Mouse (Mus musculus): Measurements from ENCODE around the gene Klhl26. TPM values are rescaled to one million over a fixed set of nuclear protein-coding genes. Genes with fewer than 3 reads are reported as not detected.

Gene Klhl26
- polyA plus RNA-seq, 1 experiment from 2014 or later, result 9.3 TPM

GRCm38 (mm10) chr8:70507027-70507393, 30.2 kb upstream of the Klhl26 start:
- ATAC-seq, result no peak
- TF ChIP-seq CTCF (IDR thresholded peaks at IDR 0.05; ENCODE audit: low read depth), result no peak
- no peak overlapping the region for H3K4me2 ChIP-seq (replicated peaks; ENCODE audit: low read depth)
- H3K27me3 ChIP-seq (replicated peaks; ENCODE audit: control insufficient read depth, insufficient read depth, low read length), result 0 out of 2 replicates have a peak, but pooled peaks cover 2% of the 10 kb centered on the region
- H3K9me3 ChIP-seq (ENCODE audit: control insufficient read depth), result no peaks in the 10 kb centered on the region
- H3K27ac ChIP-seq (ENCODE audit: low read depth, low read length), result no peak overlapping the region
- H3K4me3 ChIP-seq (ENCODE audit: low read depth, low read length), result no peak overlapping the region
- no peak overlapping the region for H3K9ac ChIP-seq (ENCODE audit: low read depth, low read length)
- H3K4me1 ChIP-seq (replicated peaks; ENCODE audit: control insufficient read depth, insufficient read depth, low read length), result no peaks in the 10 kb centered on the region; the same call in none of the 2 replicates
- H3K36me3 ChIP-seq (ENCODE audit: control insufficient read depth, insufficient read depth), result peaks cover 25% of the 10 kb centered on the region; the same call in 1 of the 2 replicates
- 53% methylated on average over 5 of the region's 5 CpGs for WGBS

DNA sequence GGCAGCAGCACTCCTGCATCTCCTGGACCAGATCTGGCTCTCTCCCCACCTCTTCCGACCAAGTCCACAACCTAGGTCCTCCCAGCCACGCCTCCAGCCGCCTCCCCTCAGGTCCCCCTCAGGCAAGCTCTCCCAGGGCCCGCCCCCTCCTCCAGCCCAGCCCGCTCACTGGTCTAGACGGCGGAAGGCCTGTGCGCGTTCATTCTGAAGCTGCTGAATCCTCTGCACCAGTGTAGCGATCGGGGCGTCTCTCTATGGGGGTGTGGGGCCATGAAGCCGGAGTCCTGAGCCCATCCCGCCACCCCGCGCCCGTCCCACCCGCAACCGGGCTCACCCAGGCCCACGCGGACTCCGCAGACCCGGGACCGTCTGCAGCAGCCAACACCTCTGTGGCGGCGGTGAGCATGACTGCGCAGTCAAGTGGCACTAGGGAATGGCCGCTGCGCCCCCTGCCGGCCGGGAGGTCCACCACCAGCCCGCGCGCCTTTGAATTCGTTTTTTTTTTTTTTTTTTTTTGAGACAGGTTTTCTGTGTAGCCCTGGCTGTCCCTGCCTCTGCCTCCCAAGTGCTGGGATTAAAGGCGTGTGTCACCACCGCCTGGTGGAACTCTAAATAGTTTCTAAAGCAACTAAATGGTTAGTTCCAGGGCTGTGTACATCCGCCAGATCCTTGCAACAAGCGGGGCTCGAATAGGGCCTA, 29.7 kb upstream of the Klhl26 start, which contains the start of gene Rex1bd:
TSS of gene Rex1bd (minus strand) at position 425 of the 699 bp plus-strand sequence.
- Histone ChIP-seq H3K36me3 (ENCODE audit: control insufficient read depth, insufficient read depth) (peaks cover 25% of the 10 kb centered on the region; the same call in 1 of the 2 replicates), H3K4me1 (replicated peaks; ENCODE audit: control insufficient read depth, insufficient read depth, low read length) (no peaks in the 10 kb centered on the region; the same call in none of the 2 replicates), H3K9ac (ENCODE audit: low read depth, low read length) (peak within 1 kb of the TSS; percentile 60), H3K27ac (ENCODE audit: low read depth, low read length) (peak within 1 kb of the TSS; percentile 81), H3K9me3 (ENCODE audit: control insufficient read depth) (no peaks in the 10 kb centered on the region), H3K27me3 (replicated peaks; ENCODE audit: control insufficient read depth, insufficient read depth, low read length) (peaks cover 7% of the 10 kb centered on the region; the same call in 1 of the 2 replicates), H3K4me2 (replicated peaks; ENCODE audit: low read depth) (peak within 1 kb of the TSS; percentile 82), H3K4me3 (ENCODE audit: low read depth, low read length) (peak within 1 kb of the TSS; percentile 59)
- peak; percentile 93 for TF ChIP-seq CTCF (IDR thresholded peaks at IDR 0.05; ENCODE audit: low read depth)
- ATAC-seq, result peak; percentile 75
- WGBS, result 3% methylated on average over 40 of the region's 40 CpGs

DNA sequence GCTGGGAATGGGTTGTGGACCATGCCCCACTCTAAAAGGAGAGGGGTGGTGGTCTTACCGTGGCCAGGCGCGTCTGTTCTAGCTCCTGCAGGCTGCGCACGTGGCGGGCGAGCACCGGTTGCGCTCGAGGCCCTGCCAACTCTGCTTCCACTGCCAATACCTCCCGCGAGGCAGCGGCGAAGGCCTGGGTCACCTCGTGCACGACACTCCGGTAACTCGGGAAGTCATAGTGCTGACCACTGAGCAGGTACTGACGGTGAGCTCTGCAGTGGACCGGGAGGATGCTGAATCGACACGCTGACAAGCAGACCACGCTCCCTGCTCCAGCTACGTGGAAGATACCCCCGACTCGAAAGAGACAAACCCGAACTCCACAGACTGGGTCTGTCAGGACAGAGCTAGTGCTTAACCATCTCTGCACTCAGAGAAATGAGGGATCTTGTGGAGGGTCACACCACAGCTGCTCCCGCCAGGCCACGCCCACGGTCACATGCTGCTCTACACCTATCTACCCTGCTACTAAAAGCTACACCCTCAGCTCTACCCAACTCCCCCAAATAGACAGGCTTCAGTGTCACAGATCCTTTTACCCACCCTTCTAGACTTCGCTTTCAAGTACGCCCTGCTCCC, 29.0 kb upstream of the Klhl26 start:
- Histone ChIP-seq H3K4me2 (replicated peaks; ENCODE audit: low read depth) (peak overlapping the region; percentile 82), H3K36me3 (ENCODE audit: control insufficient read depth, insufficient read depth) (peaks cover 25% of the 10 kb centered on the region; the same call in 1 of the 2 replicates), H3K4me3 (ENCODE audit: low read depth, low read length) (peak overlapping the region; percentile 59), H3K9ac (ENCODE audit: low read depth, low read length) (peak overlapping the region; percentile 60), H3K9me3 (ENCODE audit: control insufficient read depth) (no peaks in the 10 kb centered on the region), H3K4me1 (replicated peaks; ENCODE audit: control insufficient read depth, insufficient read depth, low read length) (no peaks in the 10 kb centered on the region; the same call in none of the 2 replicates), H3K27me3 (replicated peaks; ENCODE audit: control insufficient read depth, insufficient read depth, low read length) (peaks cover 12% of the 10 kb centered on the region; the same call in 1 of the 2 replicates), H3K27ac (ENCODE audit: low read depth, low read length) (0 out of 2 replicates have a peak overlapping the region, but pooled peaks have one; percentile 81)
- no peak for ATAC-seq
- TF ChIP-seq CTCF (IDR thresholded peaks at IDR 0.05; ENCODE audit: low read depth), result no peak
- 35% methylated on average over 32 of the region's 32 CpGs for whole genome bisulfite sequencing

DNA sequence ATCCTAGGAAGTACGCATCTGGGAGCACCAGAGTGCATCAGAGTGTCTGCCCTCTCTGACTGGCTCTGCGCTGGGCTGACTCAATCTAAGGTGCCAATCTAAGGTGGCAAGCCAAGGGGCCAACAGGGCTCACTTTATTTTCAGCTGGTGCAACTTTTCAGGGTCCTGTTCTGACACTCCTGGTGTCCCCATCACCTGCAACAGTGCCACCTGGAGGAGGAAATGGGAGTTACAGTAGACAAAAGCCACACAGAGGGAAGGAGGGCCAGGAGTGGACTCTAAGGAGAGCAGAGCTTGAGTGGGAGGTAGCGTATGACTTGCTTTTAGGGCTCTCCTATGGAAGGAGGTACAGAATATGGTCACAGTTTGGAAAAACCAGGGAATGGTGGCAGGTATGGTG, 28.1 kb upstream of the Klhl26 start:
- H3K4me2 ChIP-seq (replicated peaks; ENCODE audit: low read depth), result no peak overlapping the region
- H3K27ac ChIP-seq (ENCODE audit: low read depth, low read length), result no peak overlapping the region
- WGBS, result 88% methylated on average over 3 of the region's 3 CpGs
- peaks cover 19% of the 10 kb centered on the region for H3K27me3 ChIP-seq (replicated peaks; ENCODE audit: control insufficient read depth, insufficient read depth, low read length)
- H3K9ac ChIP-seq (ENCODE audit: low read depth, low read length), result no peak overlapping the region
- ATAC-seq, result no peak
- TF ChIP-seq CTCF (IDR thresholded peaks at IDR 0.05; ENCODE audit: low read depth), result peak; percentile 93
- peaks cover 25% of the 10 kb centered on the region; the same call in 1 of the 2 replicates for H3K36me3 ChIP-seq (ENCODE audit: control insufficient read depth, insufficient read depth)
- no peaks in the 10 kb centered on the region; the same call in none of the 2 replicates for H3K4me1 ChIP-seq (replicated peaks; ENCODE audit: control insufficient read depth, insufficient read depth, low read length)
- H3K9me3 ChIP-seq (ENCODE audit: control insufficient read depth), result no peaks in the 10 kb centered on the region
- no peak overlapping the region for H3K4me3 ChIP-seq (ENCODE audit: low read depth, low read length)

- Histone ChIP-seq H3K27ac (ENCODE audit: low read depth, low read length) (no peak overlapping the region), H3K4me1 (replicated peaks; ENCODE audit: control insufficient read depth, insufficient read depth, low read length) (no peaks in the 10 kb centered on the region; the same call in none of the 2 replicates), H3K9ac (ENCODE audit: low read depth, low read length) (no peak overlapping the region), H3K9me3 (ENCODE audit: control insufficient read depth) (no peaks in the 10 kb centered on the region), H3K27me3 (replicated peaks; ENCODE audit: control insufficient read depth, insufficient read depth, low read length) (peaks cover 24% of the 10 kb centered on the region), H3K4me3 (ENCODE audit: low read depth, low read length) (no peak overlapping the region), H3K4me2 (replicated peaks; ENCODE audit: low read depth) (no peak overlapping the region), H3K36me3 (ENCODE audit: control insufficient read depth, insufficient read depth) (peaks cover 25% of the 10 kb centered on the region; the same call in 1 of the 2 replicates)
- ATAC-seq, result no peak
- no peak for TF ChIP-seq CTCF (IDR thresholded peaks at IDR 0.05; ENCODE audit: low read depth)
- 69% methylated on average over 16 of the region's 16 CpGs for WGBS
Measured at GRCm38 (mm10) chr8:70504291-70504716, 27.5 kb upstream of the Klhl26 start.
